Mouse (Mus musculus) G1E (cell line): Measurements from ENCODE around the gene Nmur1.

ENCODE experiments used
- CTCF ChIP-seq: IDR thresholded peaks from 2 replicates; pipeline ENCODE4 v1.5.1; 2012; ENCODE audit warnings: low read depth, low read length, inconsistent platforms, mixed read lengths
- GATA1 ChIP-seq: IDR thresholded peaks from 2 replicates; pipeline ENCODE4 v1.6.1; 2012; ENCODE audit warnings: borderline replicate concordance, low read length, inconsistent platforms, mixed read lengths
- GATA2 ChIP-seq: IDR thresholded peaks from 2 replicates; pipeline ENCODE4 v1.6.1; 2012; ENCODE audit warnings: low read depth, low read length, inconsistent platforms, borderline replicate concordance
- POLR2AphosphoS5 ChIP-seq: IDR thresholded peaks from 2 replicates; pipeline ENCODE4 v1.6.1; 2012; ENCODE audit warnings: low read depth, low read length, inconsistent platforms; ENCODE audit not compliant: insufficient replicate concordance
- TAL1 ChIP-seq: conservative IDR thresholded peaks from 2 replicates; pipeline ENCODE4 v1.6.1; 2012; ENCODE audit warnings: low read depth, low read length, inconsistent platforms, mixed read lengths

DNA sequence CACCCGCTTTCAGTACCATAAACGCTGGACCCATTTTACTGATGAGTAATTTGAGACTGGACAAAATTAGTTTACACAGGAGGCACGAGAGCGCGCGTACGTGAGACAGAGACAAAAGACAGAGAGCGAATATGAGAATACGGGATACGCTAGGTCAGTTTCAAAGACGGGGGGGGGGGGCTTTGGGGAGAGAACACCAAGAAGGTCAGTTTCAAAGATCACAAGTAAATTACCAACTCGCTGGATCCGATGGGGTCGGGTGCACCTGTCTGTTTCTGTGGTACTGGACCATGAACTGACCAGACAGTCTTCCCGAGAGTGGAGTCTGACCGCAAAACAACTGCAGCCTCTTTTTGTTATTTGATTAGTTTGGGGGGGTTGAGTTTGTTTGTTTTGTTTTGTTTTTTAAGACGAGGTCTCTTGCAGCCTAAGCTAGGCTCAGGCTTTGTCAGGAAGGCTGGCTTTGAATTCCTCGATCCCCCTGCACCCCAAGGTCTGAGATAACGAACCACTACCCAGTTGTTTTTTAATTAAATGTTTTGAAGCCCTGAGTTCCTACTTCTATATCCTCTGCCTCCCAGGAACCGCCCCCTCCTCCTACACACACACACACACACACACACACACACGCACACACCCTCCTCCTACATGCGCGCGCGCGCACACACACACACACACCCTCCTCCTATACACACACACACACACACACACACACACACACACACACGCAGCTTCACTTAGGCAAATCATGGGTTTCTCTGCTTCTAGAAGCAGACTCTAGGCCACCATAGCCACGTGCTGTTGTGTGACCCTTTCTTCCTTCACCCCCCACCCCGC, 15.1 kb upstream of the Nmur1 start:
- TF ChIP-seq TAL1 = no peak
- no peak for TF ChIP-seq CTCF
- TF ChIP-seq POLR2AphosphoS5 = no peak; the same call in 1 of the 2 replicates
- TF ChIP-seq GATA2 = no peak
- no peak for TF ChIP-seq GATA1
